Mouse (Mus musculus): Measurements from ENCODE around the gene Metap1d. TPM values are rescaled to one million over a fixed set of nuclear protein-coding genes. Genes with fewer than 3 reads are reported as not detected.
A peak's percentile ranks its signal among the peaks of the same experiment; 100 is the strongest.

The Metap1d gene
- polyA plus RNA-seq, 1 experiment from 2014 or later: 43.1 TPM

GRCm38 (mm10) chr2:71466861-71467450 lies 13.9 kb downstream of the Metap1d start:
- WGBS: 41% methylated on average over 11 of the region's 11 CpGs
- H3K27ac ChIP-seq: no peak overlapping the region
- no peak for ATAC-seq (replicated peaks; ENCODE audit: low FRiP score, low read depth)

GRCm38 (mm10) chr2:71471094-71471493 lies 18.0 kb downstream of the Metap1d start:
- Histone ChIP-seq H3K27me3 (ENCODE audit: insufficient read depth, low read length) (no peaks in the 10 kb centered on the region), H3K4me1 (replicated peaks; ENCODE audit: insufficient read depth, low read length) (no peaks in the 10 kb centered on the region), H3K4me3 (replicated peaks; ENCODE audit: low read depth, low read length) (no peak overlapping the region), H3K27ac (no peak overlapping the region), H3K9ac (ENCODE audit: low read depth, low read length) (no peak overlapping the region), H3K4me2 (ENCODE audit: low read length) (no peak overlapping the region), H3K36me3 (ENCODE audit: insufficient read depth, low read length) (no peaks in the 10 kb centered on the region), H3K9me3 (replicated peaks; ENCODE audit: low read length) (no peaks in the 10 kb centered on the region)
- 85% methylated on average over 6 of the region's 6 CpGs for WGBS
- ATAC-seq (replicated peaks; ENCODE audit: low FRiP score, low read depth): no peak
- no peak for DNase-seq (ENCODE audit: low spot score)
- no peak for TF ChIP-seq CTCF (IDR thresholded peaks at IDR 0.05; ENCODE audit: low read depth)

More at GRCm38 (mm10) chr2:71466861-71467450, 13.9 kb downstream of the Metap1d start:
- no peak for DNase-seq (ENCODE audit: low spot score)
- Histone ChIP-seq H3K27me3 (ENCODE audit: insufficient read depth, low read length) (no peaks in the 10 kb centered on the region), H3K4me1 (replicated peaks; ENCODE audit: insufficient read depth, low read length) (no peaks in the 10 kb centered on the region), H3K9ac (ENCODE audit: low read depth, low read length) (no peak overlapping the region), H3K4me3 (replicated peaks; ENCODE audit: low read depth, low read length) (no peak overlapping the region), H3K4me2 (ENCODE audit: low read length) (no peak overlapping the region), H3K9me3 (replicated peaks; ENCODE audit: low read length) (no peaks in the 10 kb centered on the region), H3K36me3 (ENCODE audit: insufficient read depth, low read length) (no peaks in the 10 kb centered on the region)
- no peak for TF ChIP-seq CTCF (IDR thresholded peaks at IDR 0.05; ENCODE audit: low read depth)

GRCm38 (mm10) chr2:71473830-71474229 lies 20.8 kb downstream of the Metap1d start:
- Histone ChIP-seq H3K4me3 (replicated peaks; ENCODE audit: low read depth, low read length) (no peak overlapping the region), H3K9ac (ENCODE audit: low read depth, low read length) (no peak overlapping the region), H3K27me3 (ENCODE audit: insufficient read depth, low read length) (no peaks in the 10 kb centered on the region), H3K9me3 (replicated peaks; ENCODE audit: low read length) (no peaks in the 10 kb centered on the region), H3K36me3 (ENCODE audit: insufficient read depth, low read length) (no peaks in the 10 kb centered on the region), H3K4me2 (ENCODE audit: low read length) (no peak overlapping the region), H3K4me1 (replicated peaks; ENCODE audit: insufficient read depth, low read length) (no peaks in the 10 kb centered on the region), H3K27ac (no peak overlapping the region)
- 35% methylated on average over 7 of the region's 7 CpGs for WGBS
- TF ChIP-seq CTCF (IDR thresholded peaks at IDR 0.05; ENCODE audit: low read depth): no peak
- no peak for ATAC-seq (replicated peaks; ENCODE audit: low FRiP score, low read depth)
- DNase-seq (ENCODE audit: low spot score): no peak

- WGBS: 23% methylated on average over 7 of the region's 7 CpGs
- no peaks in the 10 kb centered on the region for H3K27me3 ChIP-seq (ENCODE audit: insufficient read depth, low read length)
- DNase-seq (ENCODE audit: low spot score) (peak; percentile 66), ATAC-seq (replicated peaks; ENCODE audit: low FRiP score, low read depth) (no peak)
- no peak overlapping the region for H3K4me3 ChIP-seq (replicated peaks; ENCODE audit: low read depth, low read length)
- H3K9me3 ChIP-seq (replicated peaks; ENCODE audit: low read length): no peaks in the 10 kb centered on the region
- H3K27ac ChIP-seq: no peak overlapping the region
- H3K4me1 ChIP-seq (replicated peaks; ENCODE audit: insufficient read depth, low read length): no peaks in the 10 kb centered on the region
- peak; percentile 13; the same call in 1 of the 2 replicates for TF ChIP-seq CTCF (IDR thresholded peaks at IDR 0.05; ENCODE audit: low read depth)
- no peak overlapping the region for H3K9ac ChIP-seq (ENCODE audit: low read depth, low read length)
- H3K4me2 ChIP-seq (ENCODE audit: low read length): no peak overlapping the region
- no peaks in the 10 kb centered on the region for H3K36me3 ChIP-seq (ENCODE audit: insufficient read depth, low read length)
Measured at GRCm38 (mm10) chr2:71474345-71474744, 21.3 kb downstream of the Metap1d start.

GRCm38 (mm10) chr2:71475311-71475710 lies 22.2 kb downstream of the Metap1d start:
- WGBS: 71% methylated on average over 10 of the region's 10 CpGs

GRCm38 (mm10) chr2:71475760-71476159 lies 22.7 kb downstream of the Metap1d start:
- TF ChIP-seq CTCF (IDR thresholded peaks at IDR 0.05; ENCODE audit: low read depth): no peak
- Histone ChIP-seq H3K27me3 (ENCODE audit: insufficient read depth, low read length) (no peaks in the 10 kb centered on the region), H3K9me3 (replicated peaks; ENCODE audit: low read length) (no peaks in the 10 kb centered on the region), H3K9ac (ENCODE audit: low read depth, low read length) (no peak overlapping the region), H3K4me2 (ENCODE audit: low read length) (no peak overlapping the region), H3K4me1 (replicated peaks; ENCODE audit: insufficient read depth, low read length) (no peaks in the 10 kb centered on the region), H3K27ac (no peak overlapping the region), H3K4me3 (replicated peaks; ENCODE audit: low read depth, low read length) (no peak overlapping the region), H3K36me3 (ENCODE audit: insufficient read depth, low read length) (no peaks in the 10 kb centered on the region)
- DNase-seq (ENCODE audit: low spot score) (no peak), ATAC-seq (replicated peaks; ENCODE audit: low FRiP score, low read depth) (no peak)
- WGBS: 81% methylated on average over 4 of the region's 4 CpGs

More at GRCm38 (mm10) chr2:71475311-71475710, 22.2 kb downstream of the Metap1d start:
- Histone ChIP-seq H3K9me3 (replicated peaks; ENCODE audit: low read length) (no peaks in the 10 kb centered on the region), H3K36me3 (ENCODE audit: insufficient read depth, low read length) (no peaks in the 10 kb centered on the region), H3K27ac (no peak overlapping the region), H3K4me3 (replicated peaks; ENCODE audit: low read depth, low read length) (no peak overlapping the region), H3K9ac (ENCODE audit: low read depth, low read length) (no peak overlapping the region), H3K27me3 (ENCODE audit: insufficient read depth, low read length) (no peaks in the 10 kb centered on the region), H3K4me1 (replicated peaks; ENCODE audit: insufficient read depth, low read length) (no peaks in the 10 kb centered on the region), H3K4me2 (ENCODE audit: low read length) (no peak overlapping the region)
- DNase-seq (ENCODE audit: low spot score) (no peak), ATAC-seq (replicated peaks; ENCODE audit: low FRiP score, low read depth) (no peak)
- no peak for TF ChIP-seq CTCF (IDR thresholded peaks at IDR 0.05; ENCODE audit: low read depth)

GRCm38 (mm10) chr2:71477787-71478186 lies 24.7 kb downstream of the Metap1d start:
- ATAC-seq (replicated peaks; ENCODE audit: low FRiP score, low read depth): no peak

More at GRCm38 (mm10) chr2:71477787-71478186, 24.7 kb downstream of the Metap1d start:
- no peak overlapping the region for H3K9ac ChIP-seq (ENCODE audit: low read depth, low read length)
- no peaks in the 10 kb centered on the region for H3K27me3 ChIP-seq (ENCODE audit: insufficient read depth, low read length)
- no peak for DNase-seq (ENCODE audit: low spot score)
- H3K9me3 ChIP-seq (replicated peaks; ENCODE audit: low read length): no peaks in the 10 kb centered on the region
- no peaks in the 10 kb centered on the region for H3K36me3 ChIP-seq (ENCODE audit: insufficient read depth, low read length)
- H3K27ac ChIP-seq: no peak overlapping the region
- H3K4me1 ChIP-seq (replicated peaks; ENCODE audit: insufficient read depth, low read length): no peaks in the 10 kb centered on the region
- peak; percentile 27; the same call in 1 of the 2 replicates for TF ChIP-seq CTCF (IDR thresholded peaks at IDR 0.05; ENCODE audit: low read depth)
- H3K4me2 ChIP-seq (ENCODE audit: low read length): no peak overlapping the region
- no peak overlapping the region for H3K4me3 ChIP-seq (replicated peaks; ENCODE audit: low read depth, low read length)
